Mouse (Mus musculus) limb, embryonic 15.5 days (tissue): ENCODE measurements around the gene Ndufs5. TPM values are rescaled to one million over a fixed set of nuclear protein-coding genes. Genes with fewer than 3 reads are reported as not detected.

Experiments used
- ATAC-seq: fragments of 200-750 bp; cut with Nextera tagmentation; 2 replicates; pipeline ENCODE4 v1.8.0; 2017; ENCODE audit warnings: low read depth, moderate TSS enrichment; ENCODE audit not compliant: insufficient number of reproducible peaks, low FRiP score, low TSS enrichment
- H3K27ac ChIP-seq: fragments of 300-500 bp; sonication (generic); 2 replicates; pipeline ENCODE4 v1.5.1; 2015; ENCODE audit warnings: moderate library complexity, mild to moderate bottlenecking, inconsistent platforms
- H3K27me3 ChIP-seq: fragments of 300-500 bp; sonication (generic); 2 replicates; pipeline ENCODE4 v1.6.1; 2015; ENCODE audit warnings: inconsistent platforms
- H3K36me3 ChIP-seq: fragments of 300-500 bp; sonication (generic); 2 replicates; pipeline ENCODE4 v1.6.1; 2015; ENCODE audit warnings: inconsistent platforms
- H3K4me1 ChIP-seq: fragments of 300-500 bp; sonication (generic); 2 replicates; pipeline ENCODE4 v1.6.1; 2015; ENCODE audit warnings: inconsistent platforms
- H3K4me2 ChIP-seq: fragments of 300-500 bp; sonication (generic); 2 replicates; pipeline ENCODE4 v1.6.1; 2015; ENCODE audit warnings: mild to moderate bottlenecking, inconsistent platforms
- H3K4me3 ChIP-seq: fragments of 300-500 bp; sonication (generic); 2 replicates; pipeline ENCODE4 v1.5.1; 2015; ENCODE audit warnings: mild to moderate bottlenecking, inconsistent platforms
- H3K9ac ChIP-seq: fragments of 300-500 bp; sonication (generic); 2 replicates; pipeline ENCODE4 v1.6.1; 2015; ENCODE audit warnings: inconsistent platforms
- H3K9me3 ChIP-seq: fragments of 300-500 bp; sonication (generic); 2 replicates; pipeline ENCODE4 v1.6.1; 2016; ENCODE audit warnings: inconsistent platforms
- WGBS: fragments of 180-500 bp; shearing (Covaris S2); methylation state at CpG from one replicate; pipeline ENCODE4 v1.1.7; 2015; 5-methylcytosine and 5-hydroxymethylcytosine counted together
- polyA plus RNA-seq: library from polyadenylated mRNA; unstranded; fragments of >200 nt; fragmentation: Nextera tagmentation; extraction: Ambion mirVana; gene quantifications from 2 replicates; pipeline ENCODE4 v1.2.1, GENCODE M21; 2015

Gene Ndufs5
- polyA plus RNA-seq, 1 experiment from 2014 or later, result 305 TPM

- no peak for ATAC-seq
- WGBS, result 88% methylated on average over 2 of the region's 2 CpGs
- no peak overlapping the region for H3K4me3 ChIP-seq
- H3K27ac ChIP-seq, result no peak overlapping the region
- H3K36me3 ChIP-seq, result peaks cover 37% of the 10 kb centered on the region
- no peak overlapping the region for H3K9ac ChIP-seq
- no peak overlapping the region for H3K4me2 ChIP-seq
- H3K27me3 ChIP-seq, result no peaks in the 10 kb centered on the region
- no peaks in the 10 kb centered on the region for H3K9me3 ChIP-seq
- H3K4me1 ChIP-seq, result no peaks in the 10 kb centered on the region
Measured at GRCm38 (mm10) chr4:123732921-123733320, 14.9 kb upstream of the Ndufs5 start.

GRCm38 (mm10) chr4:123732163-123732910, 14.3 kb upstream of the Ndufs5 start:
- WGBS, result 91% methylated on average over 4 of the region's 4 CpGs

GRCm38 (mm10) chr4:123721761-123722160, 3.8 kb upstream of the Ndufs5 start:
- Histone ChIP-seq H3K4me2 (no peak overlapping the region), H3K36me3 (no peaks in the 10 kb centered on the region), H3K27me3 (no peaks in the 10 kb centered on the region), H3K4me1 (peaks cover 3% of the 10 kb centered on the region), H3K9ac (no peak overlapping the region), H3K27ac (no peak overlapping the region), H3K4me3 (no peak overlapping the region), H3K9me3 (no peaks in the 10 kb centered on the region)
- WGBS, result 89% methylated on average over 4 of the region's 4 CpGs
- ATAC-seq, result no peak

More at GRCm38 (mm10) chr4:123732163-123732910, 14.3 kb upstream of the Ndufs5 start:
- H3K4me1 ChIP-seq, result no peaks in the 10 kb centered on the region
- H3K4me3 ChIP-seq, result no peak overlapping the region
- H3K36me3 ChIP-seq, result peaks cover 33% of the 10 kb centered on the region
- no peak for ATAC-seq
- H3K9ac ChIP-seq, result no peak overlapping the region
- no peak overlapping the region for H3K4me2 ChIP-seq
- no peaks in the 10 kb centered on the region for H3K9me3 ChIP-seq
- no peaks in the 10 kb centered on the region for H3K27me3 ChIP-seq
- no peak overlapping the region for H3K27ac ChIP-seq

- 21% methylated on average over 7 of the region's 7 CpGs for WGBS
- peak overlapping the region; percentile 79 for H3K4me3 ChIP-seq
- H3K36me3 ChIP-seq, result peaks cover 17% of the 10 kb centered on the region
- H3K9ac ChIP-seq, result peak overlapping the region; percentile 37; the same call in 1 of the 2 replicates
- peaks cover 3% of the 10 kb centered on the region for H3K4me1 ChIP-seq
- no peaks in the 10 kb centered on the region for H3K9me3 ChIP-seq
- H3K27me3 ChIP-seq, result no peaks in the 10 kb centered on the region
- no peak for ATAC-seq
- peak overlapping the region; percentile 59 for H3K27ac ChIP-seq
- peak overlapping the region; percentile 64 for H3K4me2 ChIP-seq
Measured at GRCm38 (mm10) chr4:123718434-123718780, 405 bp upstream of the Ndufs5 start.

- Histone ChIP-seq H3K36me3 (peaks cover 29% of the 10 kb centered on the region), H3K9me3 (no peaks in the 10 kb centered on the region), H3K27me3 (no peaks in the 10 kb centered on the region), H3K4me1 (peaks cover 3% of the 10 kb centered on the region), H3K4me3 (no peak overlapping the region), H3K27ac (no peak overlapping the region), H3K4me2 (no peak overlapping the region), H3K9ac (no peak overlapping the region)
- WGBS, result 88% methylated on average over 2 of the region's 3 CpGs
- no peak for ATAC-seq
Measured at GRCm38 (mm10) chr4:123712431-123712830, 5.6 kb downstream of the Ndufs5 start.

GRCm38 (mm10) chr4:123707340-123707739, 10.7 kb downstream of the Ndufs5 start:
- Histone ChIP-seq H3K9ac (no peak overlapping the region), H3K4me2 (no peak overlapping the region), H3K36me3 (peaks cover 5% of the 10 kb centered on the region; the same call in 1 of the 2 replicates), H3K4me3 (no peak overlapping the region), H3K4me1 (no peaks in the 10 kb centered on the region), H3K27ac (no peak overlapping the region), H3K27me3 (no peaks in the 10 kb centered on the region), H3K9me3 (no peaks in the 10 kb centered on the region)
- ATAC-seq, result no peak
- WGBS, result 94% methylated on average over 5 of the region's 5 CpGs

GRCm38 (mm10) chr4:123705340-123705739, 12.7 kb downstream of the Ndufs5 start:
- Histone ChIP-seq H3K36me3 (no peaks in the 10 kb centered on the region), H3K4me1 (no peaks in the 10 kb centered on the region), H3K27ac (no peak overlapping the region), H3K9ac (no peak overlapping the region), H3K4me2 (no peak overlapping the region), H3K4me3 (no peak overlapping the region), H3K9me3 (no peaks in the 10 kb centered on the region), H3K27me3 (no peaks in the 10 kb centered on the region)
- WGBS, result 82% methylated on average over 2 of the region's 2 CpGs
- no peak for ATAC-seq

- no peak overlapping the region for H3K4me3 ChIP-seq
- no peaks in the 10 kb centered on the region for H3K36me3 ChIP-seq
- H3K27ac ChIP-seq, result no peak overlapping the region
- WGBS, result 64% methylated on average over 12 of the region's 12 CpGs
- no peak overlapping the region for H3K4me2 ChIP-seq
- H3K27me3 ChIP-seq, result no peaks in the 10 kb centered on the region
- no peaks in the 10 kb centered on the region for H3K4me1 ChIP-seq
- no peak overlapping the region for H3K9ac ChIP-seq
- ATAC-seq, result no peak
- H3K9me3 ChIP-seq, result no peaks in the 10 kb centered on the region
Measured at GRCm38 (mm10) chr4:123693384-123693783, 24.6 kb downstream of the Ndufs5 start.

- no peaks in the 10 kb centered on the region for H3K9me3 ChIP-seq
- 80% methylated on average over 3 of the region's 3 CpGs for WGBS
- H3K4me1 ChIP-seq, result peaks cover 4% of the 10 kb centered on the region; the same call in 1 of the 2 replicates
- H3K27ac ChIP-seq, result no peak overlapping the region
- H3K9ac ChIP-seq, result no peak overlapping the region
- no peak overlapping the region for H3K4me3 ChIP-seq
- no peak for ATAC-seq
- no peak overlapping the region for H3K4me2 ChIP-seq
- no peaks in the 10 kb centered on the region for H3K27me3 ChIP-seq
- H3K36me3 ChIP-seq, result no peaks in the 10 kb centered on the region
Measured at GRCm38 (mm10) chr4:123692071-123692470, 25.9 kb downstream of the Ndufs5 start.

- H3K4me1 ChIP-seq, result peaks cover 17% of the 10 kb centered on the region
- peaks cover 12% of the 10 kb centered on the region for H3K27me3 ChIP-seq
- no peak overlapping the region for H3K27ac ChIP-seq
- H3K9ac ChIP-seq, result no peak overlapping the region
- H3K9me3 ChIP-seq, result no peaks in the 10 kb centered on the region
- H3K4me3 ChIP-seq, result no peak overlapping the region
- no peak for ATAC-seq
- 83% methylated on average over 10 of the region's 10 CpGs for WGBS
- H3K4me2 ChIP-seq, result no peak overlapping the region
- no peaks in the 10 kb centered on the region for H3K36me3 ChIP-seq
Measured at GRCm38 (mm10) chr4:123690311-123690710, 27.7 kb downstream of the Ndufs5 start.

GRCm38 (mm10) chr4:123687025-123687781, 30.8 kb downstream of the Ndufs5 start:
- under 1% methylated on average over 58 of the region's 89 CpGs for WGBS
- Histone ChIP-seq H3K36me3 (no peaks in the 10 kb centered on the region), H3K4me2 (peak overlapping the region; percentile 100), H3K9ac (peak overlapping the region; percentile 67), H3K4me3 (peak overlapping the region; percentile 81), H3K9me3 (no peaks in the 10 kb centered on the region), H3K27ac (0 out of 2 replicates have a peak overlapping the region, but pooled peaks have one; percentile 17), H3K4me1 (peaks cover 19% of the 10 kb centered on the region), H3K27me3 (peaks cover 14% of the 10 kb centered on the region)
- peak; percentile 50; the same call in 1 of the 2 replicates for ATAC-seq
